Mouse (Mus musculus): Measurements from ENCODE around the gene Krt73. TPM values are rescaled to one million over a fixed set of nuclear protein-coding genes. Genes with fewer than 3 reads are reported as not detected.

The Krt73 gene
- total and polyA plus RNA-seq, 3 experiments: not detected

DNA sequence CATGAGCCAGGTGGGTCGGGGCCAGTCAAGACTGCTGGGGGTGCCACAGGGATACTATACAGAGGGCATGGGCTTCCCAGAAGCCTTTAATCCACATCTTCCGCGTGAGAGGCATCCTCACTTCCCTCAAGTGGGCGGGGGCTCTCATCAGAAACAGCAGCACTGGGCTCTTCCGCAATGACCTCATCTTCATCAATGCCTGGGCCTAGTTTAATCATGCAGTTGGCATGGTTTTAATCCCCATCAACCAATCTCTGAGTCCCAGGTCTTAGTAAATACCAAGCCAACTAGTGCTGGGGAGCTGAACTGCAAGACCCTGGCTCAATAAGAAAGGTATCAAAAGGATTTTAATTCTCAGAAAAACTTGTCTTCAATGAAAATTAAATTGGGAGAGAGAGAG lies 27.3 kb upstream of the Krt73 start:
- H3K27me3 ChIP-seq (ENCODE audit: insufficient read depth, low read length): no peaks in the 10 kb centered on the region
- DNase-seq (ENCODE audit: low spot score) (no peak), ATAC-seq (ENCODE audit: extremely low read depth, insufficient number of reproducible peaks, low FRiP score, poor library complexity, severe bottlenecking) (no peak)
- H3K36me3 ChIP-seq (replicated peaks): no peaks in the 10 kb centered on the region
- H3K4me3 ChIP-seq (ENCODE audit: low read depth, low read length): no peak overlapping the region
- H3K4me1 ChIP-seq (ENCODE audit: insufficient read depth, low read depth, low read length): no peaks in the 10 kb centered on the region
- peaks cover 27% of the 10 kb centered on the region for H3K9me3 ChIP-seq (replicated peaks)
- no peak for TF ChIP-seq CTCF (IDR thresholded peaks at IDR 0.05; ENCODE audit: low read depth, low read length)
- TF ChIP-seq TAL1 (conservative IDR thresholded peaks at IDR 0.05; ENCODE audit: low read depth, low read length): no peak
- no peak for TF ChIP-seq POLR2AphosphoS5 (IDR thresholded peaks at IDR 0.05; ENCODE audit: insufficient replicate concordance, low read depth, low read length)
- TF ChIP-seq GATA2 (IDR thresholded peaks at IDR 0.05; ENCODE audit: borderline replicate concordance, low read depth, low read length): no peak
- TF ChIP-seq GATA1 (IDR thresholded peaks at IDR 0.05; ENCODE audit: borderline replicate concordance, low read length): no peak

DNA sequence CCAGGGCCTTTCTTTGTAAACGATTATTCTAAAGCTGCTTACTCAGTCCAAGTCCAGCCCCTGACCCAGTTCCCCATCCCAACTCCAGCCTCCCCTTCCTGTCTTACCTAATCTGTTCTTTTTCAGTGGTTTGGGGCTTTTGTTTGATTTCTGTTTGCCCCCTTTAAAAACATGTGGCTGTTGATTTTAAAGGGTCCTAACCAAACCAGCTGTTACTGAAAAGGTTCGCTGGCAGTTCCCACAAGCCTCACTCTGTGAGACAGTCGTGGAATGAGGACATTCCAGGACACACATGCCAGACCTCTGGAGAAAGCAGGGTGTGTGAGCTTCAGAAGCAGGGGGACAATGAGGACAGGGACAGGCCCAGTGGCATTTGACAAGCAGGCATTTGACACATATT lies 19.6 kb upstream of the Krt73 start:
- Histone ChIP-seq H3K4me1 (ENCODE audit: insufficient read depth, low read depth, low read length) (no peaks in the 10 kb centered on the region), H3K36me3 (replicated peaks) (no peaks in the 10 kb centered on the region), H3K9me3 (replicated peaks) (peaks cover 24% of the 10 kb centered on the region), H3K27me3 (ENCODE audit: insufficient read depth, low read length) (peaks cover 3% of the 10 kb centered on the region; the same call in 1 of the 2 replicates), H3K4me3 (ENCODE audit: low read depth, low read length) (no peak overlapping the region)
- TF ChIP-seq POLR2AphosphoS5 (IDR thresholded peaks at IDR 0.05; ENCODE audit: insufficient replicate concordance, low read depth, low read length): no peak
- no peak for TF ChIP-seq GATA2 (IDR thresholded peaks at IDR 0.05; ENCODE audit: borderline replicate concordance, low read depth, low read length)
- TF ChIP-seq CTCF (IDR thresholded peaks at IDR 0.05; ENCODE audit: low read depth, low read length): no peak
- TF ChIP-seq TAL1 (conservative IDR thresholded peaks at IDR 0.05; ENCODE audit: low read depth, low read length): no peak
- TF ChIP-seq GATA1 (IDR thresholded peaks at IDR 0.05; ENCODE audit: borderline replicate concordance, low read length): no peak
- no peak for ATAC-seq (ENCODE audit: extremely low read depth, insufficient number of reproducible peaks, low FRiP score, poor library complexity, severe bottlenecking)
- DNase-seq (ENCODE audit: low spot score): no peak

DNA sequence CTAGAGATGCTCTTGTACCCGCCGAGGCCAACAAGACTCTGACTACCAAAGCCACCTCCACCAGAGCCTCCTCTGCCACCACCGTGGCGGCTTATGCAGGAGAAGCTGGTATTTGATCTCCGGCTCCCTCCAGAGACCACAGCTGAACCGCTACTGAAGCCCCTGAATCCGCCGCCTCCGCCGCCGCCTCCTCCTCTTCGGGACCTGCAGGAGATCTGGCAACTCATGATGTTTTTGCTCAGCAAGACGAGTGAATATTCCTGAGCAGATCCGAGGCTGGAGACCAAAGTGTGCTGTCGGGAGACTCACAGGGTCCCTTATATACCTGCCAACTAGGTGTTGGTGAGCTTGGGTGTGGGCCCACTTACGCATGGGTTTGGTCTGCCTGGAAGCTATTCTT lies 15.7 kb upstream of the Krt73 start, which contains the start of gene Krt2:
TSS of gene Krt2 (minus strand) at position 295 of the 400 bp plus-strand sequence.
- peaks cover 26% of the 10 kb centered on the region for H3K9me3 ChIP-seq (replicated peaks)
- ATAC-seq (ENCODE audit: extremely low read depth, insufficient number of reproducible peaks, low FRiP score, poor library complexity, severe bottlenecking) (no peak), DNase-seq (ENCODE audit: low spot score) (no peak)
- no peaks in the 10 kb centered on the region for H3K4me1 ChIP-seq (ENCODE audit: insufficient read depth, low read depth, low read length)
- H3K4me3 ChIP-seq (ENCODE audit: low read depth, low read length): no peak within 1 kb of the TSS
- TF ChIP-seq CTCF (IDR thresholded peaks at IDR 0.05; ENCODE audit: low read depth, low read length): no peak
- TF ChIP-seq GATA2 (IDR thresholded peaks at IDR 0.05; ENCODE audit: borderline replicate concordance, low read depth, low read length): no peak
- TF ChIP-seq TAL1 (conservative IDR thresholded peaks at IDR 0.05; ENCODE audit: low read depth, low read length): no peak
- no peak for TF ChIP-seq GATA1 (IDR thresholded peaks at IDR 0.05; ENCODE audit: borderline replicate concordance, low read length)
- no peak for TF ChIP-seq POLR2AphosphoS5 (IDR thresholded peaks at IDR 0.05; ENCODE audit: insufficient replicate concordance, low read depth, low read length)
- peaks cover 3% of the 10 kb centered on the region; the same call in 1 of the 2 replicates for H3K27me3 ChIP-seq (ENCODE audit: insufficient read depth, low read length)
- no peaks in the 10 kb centered on the region for H3K36me3 ChIP-seq (replicated peaks)

DNA sequence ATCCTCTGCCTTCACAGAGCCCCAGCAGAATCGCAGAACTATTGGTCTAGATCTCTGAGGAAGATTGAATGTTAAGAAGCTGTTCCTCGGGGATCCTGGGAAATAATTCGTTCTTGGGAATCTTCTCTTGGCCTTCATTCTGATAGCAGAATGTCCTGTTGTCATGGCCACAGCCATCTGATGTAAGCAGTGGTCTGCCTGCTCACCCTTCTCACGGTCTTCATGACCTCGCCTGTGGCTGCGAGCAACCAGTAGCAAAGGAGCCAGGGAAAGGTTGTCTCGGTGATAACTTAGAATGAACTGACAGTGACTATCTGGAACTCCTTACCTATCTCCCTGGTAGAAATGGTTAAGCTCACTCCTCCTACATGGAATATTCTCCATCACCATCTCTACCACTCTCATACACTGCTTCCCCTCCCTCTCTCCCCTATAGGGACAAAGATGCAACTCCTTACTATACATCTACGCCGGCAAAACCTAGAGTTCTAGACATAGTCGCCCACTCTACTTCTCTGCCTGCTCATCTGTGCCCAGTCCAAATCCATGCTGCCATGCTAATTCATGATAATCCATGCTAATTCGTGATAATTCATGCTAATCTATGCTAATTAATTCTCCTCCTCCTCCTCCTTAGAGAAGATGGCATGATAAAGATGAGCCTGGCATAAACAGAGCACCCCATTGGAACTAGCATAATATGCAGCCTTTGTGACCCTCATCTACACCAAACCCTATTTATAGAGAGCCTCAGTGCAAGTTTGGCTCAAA lies 1.1 kb upstream of the Krt73 start:
- TF ChIP-seq POLR2AphosphoS5 (IDR thresholded peaks at IDR 0.05; ENCODE audit: insufficient replicate concordance, low read depth, low read length) (no peak), GATA1 (IDR thresholded peaks at IDR 0.05; ENCODE audit: borderline replicate concordance, low read length) (no peak), GATA2 (IDR thresholded peaks at IDR 0.05; ENCODE audit: borderline replicate concordance, low read depth, low read length) (no peak), CTCF (IDR thresholded peaks at IDR 0.05; ENCODE audit: low read depth, low read length) (no peak), TAL1 (conservative IDR thresholded peaks at IDR 0.05; ENCODE audit: low read depth, low read length) (no peak)
- Histone ChIP-seq H3K36me3 (replicated peaks) (no peaks in the 10 kb centered on the region), H3K4me1 (ENCODE audit: insufficient read depth, low read depth, low read length) (no peaks in the 10 kb centered on the region), H3K4me3 (ENCODE audit: low read depth, low read length) (no peak overlapping the region), H3K9me3 (replicated peaks) (peaks cover 14% of the 10 kb centered on the region), H3K27me3 (ENCODE audit: insufficient read depth, low read length) (no peaks in the 10 kb centered on the region)
- ATAC-seq (ENCODE audit: extremely low read depth, insufficient number of reproducible peaks, low FRiP score, poor library complexity, severe bottlenecking) (no peak), DNase-seq (ENCODE audit: low spot score) (no peak)

DNA sequence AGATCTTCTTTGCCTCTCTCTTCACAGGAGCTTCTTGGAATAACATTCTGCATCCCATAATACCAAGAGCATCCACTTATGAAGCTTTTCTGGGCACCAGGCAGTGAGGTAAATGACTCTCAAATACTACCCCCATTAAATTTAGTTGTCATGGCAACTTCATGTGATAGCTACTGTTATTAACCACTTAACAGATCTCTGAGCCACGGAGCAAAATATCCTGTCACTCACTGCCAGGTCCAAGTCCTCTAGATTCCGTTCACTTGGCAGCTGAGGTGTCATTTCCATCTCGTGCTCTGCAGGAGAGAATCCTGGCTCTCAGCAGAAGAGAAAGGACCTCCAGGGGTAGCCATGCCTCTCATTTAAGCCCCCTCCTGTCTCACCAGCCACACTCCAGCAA lies 11.3 kb downstream of the Krt73 start:
- ATAC-seq (ENCODE audit: extremely low read depth, insufficient number of reproducible peaks, low FRiP score, poor library complexity, severe bottlenecking): no peak

DNA sequence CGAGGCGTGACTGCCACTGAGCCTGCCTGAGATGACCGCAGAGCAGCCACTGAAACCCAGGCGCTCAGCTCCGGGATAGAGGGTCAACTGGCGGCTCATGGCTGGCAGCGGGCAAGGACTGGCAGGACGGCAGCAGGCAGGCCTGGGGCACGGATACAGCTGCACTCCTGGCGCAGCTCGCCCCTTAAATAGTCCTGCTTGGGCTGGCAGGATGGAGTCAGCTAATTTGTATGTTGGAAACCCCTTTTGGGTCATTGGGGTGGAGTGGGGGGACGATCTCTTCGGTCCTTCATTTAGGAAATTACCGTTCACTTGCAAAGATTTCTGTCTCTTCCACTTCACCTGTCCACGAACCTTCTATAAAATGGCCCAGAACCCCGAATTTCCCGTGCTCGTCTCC lies 15.8 kb downstream of the Krt73 start, which contains the start of gene Krt72:
TSS of gene Krt72 (minus strand) at position 101 of the 400 bp plus-strand sequence.
- H3K27me3 ChIP-seq (ENCODE audit: insufficient read depth, low read length): no peaks in the 10 kb centered on the region
- no peak for TF ChIP-seq GATA1 (IDR thresholded peaks at IDR 0.05; ENCODE audit: borderline replicate concordance, low read length)
- no peak for TF ChIP-seq POLR2AphosphoS5 (IDR thresholded peaks at IDR 0.05; ENCODE audit: insufficient replicate concordance, low read depth, low read length)
- no peak for TF ChIP-seq CTCF (IDR thresholded peaks at IDR 0.05; ENCODE audit: low read depth, low read length)
- no peak for TF ChIP-seq GATA2 (IDR thresholded peaks at IDR 0.05; ENCODE audit: borderline replicate concordance, low read depth, low read length)
- TF ChIP-seq TAL1 (conservative IDR thresholded peaks at IDR 0.05; ENCODE audit: low read depth, low read length): no peak
- H3K4me3 ChIP-seq (ENCODE audit: low read depth, low read length): no peak within 1 kb of the TSS; the same call in 1 of the 2 replicates
- H3K4me1 ChIP-seq (ENCODE audit: insufficient read depth, low read depth, low read length): no peaks in the 10 kb centered on the region
- H3K9me3 ChIP-seq (replicated peaks): peaks cover 13% of the 10 kb centered on the region
- no peak for ATAC-seq (ENCODE audit: extremely low read depth, insufficient number of reproducible peaks, low FRiP score, poor library complexity, severe bottlenecking)
- H3K36me3 ChIP-seq (replicated peaks): no peaks in the 10 kb centered on the region
- DNase-seq (ENCODE audit: low spot score): no peak

More for the DNA sequence above, 11.3 kb downstream of the Krt73 start:
- Histone ChIP-seq H3K4me3 (ENCODE audit: low read depth, low read length) (no peak overlapping the region), H3K27me3 (ENCODE audit: insufficient read depth, low read length) (no peaks in the 10 kb centered on the region; the same call in 1 of the 2 replicates), H3K4me1 (ENCODE audit: insufficient read depth, low read depth, low read length) (no peaks in the 10 kb centered on the region), H3K9me3 (replicated peaks) (peaks cover 17% of the 10 kb centered on the region), H3K36me3 (replicated peaks) (no peaks in the 10 kb centered on the region)
- DNase-seq (ENCODE audit: low spot score): no peak
- TF ChIP-seq POLR2AphosphoS5 (IDR thresholded peaks at IDR 0.05; ENCODE audit: insufficient replicate concordance, low read depth, low read length) (no peak), GATA2 (IDR thresholded peaks at IDR 0.05; ENCODE audit: borderline replicate concordance, low read depth, low read length) (no peak), GATA1 (IDR thresholded peaks at IDR 0.05; ENCODE audit: borderline replicate concordance, low read length) (no peak), CTCF (IDR thresholded peaks at IDR 0.05; ENCODE audit: low read depth, low read length) (no peak), TAL1 (conservative IDR thresholded peaks at IDR 0.05; ENCODE audit: low read depth, low read length) (no peak)

All from G1E (cell line).